Mouse (Mus musculus) embryonic facial prominence, embryonic 11.5 days (tissue): ENCODE results near the gene Fras1. TPM values are rescaled to one million over a fixed set of nuclear protein-coding genes. Genes with fewer than 3 reads are reported as not detected.

Experiments used
- ATAC-seq: fragments of 200-750 bp; cut with Nextera tagmentation; replicated peaks from 2 replicates; pipeline ENCODE4 v1.8.0; 2017; ENCODE audit warnings: low read depth; ENCODE audit not compliant: insufficient number of reproducible peaks, low FRiP score, low TSS enrichment
- DNase-seq: peaks from one replicate; pipeline ENCODE4 v3.0.0-alpha.2; 2015; ENCODE audit warnings: low spot score
- H3K27ac ChIP-seq: fragments of 300-500 bp; sonication (generic); replicated peaks from 2 replicates; pipeline ENCODE4 v1.5.1; 2014; ENCODE audit warnings: mild to moderate bottlenecking, low read depth, low read length, control low read depth
- H3K27me3 ChIP-seq: fragments of 300-500 bp; sonication (generic); 2 replicates; pipeline ENCODE4 v1.6.1; 2014; ENCODE audit warnings: mild to moderate bottlenecking, low read length, moderate library complexity, mixed read lengths; ENCODE audit not compliant: control insufficient read depth, insufficient read depth
- H3K36me3 ChIP-seq: fragments of 300-500 bp; sonication (generic); replicated peaks from 2 replicates; pipeline ENCODE4 v1.6.1; 2014; ENCODE audit warnings: low read depth, mild to moderate bottlenecking, low read length, moderate library complexity, mixed read lengths; ENCODE audit not compliant: control insufficient read depth, insufficient read depth
- H3K4me1 ChIP-seq: fragments of 300-500 bp; sonication (generic); 2 replicates; pipeline ENCODE4 v1.6.1; 2014; ENCODE audit warnings: low read length, mixed read lengths; ENCODE audit not compliant: control insufficient read depth, insufficient read depth
- H3K4me2 ChIP-seq: fragments of 300-500 bp; sonication (generic); 2 replicates; pipeline ENCODE4 v1.6.1; 2014; ENCODE audit warnings: low read depth, mild to moderate bottlenecking, control low read depth, low read length, moderate library complexity
- H3K4me3 ChIP-seq: fragments of 300-500 bp; sonication (generic); 2 replicates; pipeline ENCODE4 v1.5.1; 2014; ENCODE audit warnings: low read depth, low read length, control low read depth
- H3K9ac ChIP-seq: fragments of 300-500 bp; sonication (generic); replicated peaks from 2 replicates; pipeline ENCODE4 v1.6.1; 2014; ENCODE audit warnings: mild to moderate bottlenecking, control low read depth, low read length
- H3K9me3 ChIP-seq: fragments of 300-500 bp; sonication (generic); replicated peaks from 2 replicates; pipeline ENCODE4 v1.6.1; 2016; ENCODE audit warnings: mild to moderate bottlenecking, low read length, inconsistent platforms, mixed read lengths; ENCODE audit not compliant: control insufficient read depth
- WGBS: fragments of 180-500 bp; shearing (Covaris S2); extraction: QIAGEN DNeasy Blood & Tissue Kit; methylation state at CpG from one replicate; pipeline ENCODE4 v1.1.7; 2014; 5-methylcytosine and 5-hydroxymethylcytosine counted together
- polyA plus RNA-seq: library from polyadenylated mRNA; unstranded; fragments of >200 nt; fragmentation: Nextera tagmentation; extraction: Ambion mirVana; gene quantifications from 2 replicates; pipeline ENCODE4 v1.2.1, GENCODE M21; 2014

Fras1 gene
- polyA plus RNA-seq, 1 experiment from 2014 or later: 15.3 TPM

GRCm38 (mm10) chr5:96712799-96713198 lies 339.0 kb downstream of the Fras1 start:
- Histone ChIP-seq H3K4me3 (no peak overlapping the region), H3K4me1 (no peaks in the 10 kb centered on the region; the same call in 1 of the 2 replicates), H3K4me2 (no peak overlapping the region), H3K27ac (no peak overlapping the region), H3K9me3 (no peaks in the 10 kb centered on the region), H3K36me3 (no peaks in the 10 kb centered on the region), H3K27me3 (no peaks in the 10 kb centered on the region), H3K9ac (no peak overlapping the region)
- DNase-seq (no peak), ATAC-seq (no peak)
- WGBS: 84% methylated on average over 4 of the region's 4 CpGs

GRCm38 (mm10) chr5:96716273-96717034 lies 342.7 kb downstream of the Fras1 start:
- no peak overlapping the region for H3K9ac ChIP-seq
- no peaks in the 10 kb centered on the region for H3K27me3 ChIP-seq
- no peak overlapping the region for H3K4me2 ChIP-seq
- WGBS: 52% methylated on average over 8 of the region's 8 CpGs
- ATAC-seq: no peak
- no peak overlapping the region for H3K27ac ChIP-seq
- no peak for DNase-seq
- no peaks in the 10 kb centered on the region for H3K9me3 ChIP-seq
- no peaks in the 10 kb centered on the region for H3K36me3 ChIP-seq
- no peaks in the 10 kb centered on the region for H3K4me1 ChIP-seq
- H3K4me3 ChIP-seq: no peak overlapping the region

DNA sequence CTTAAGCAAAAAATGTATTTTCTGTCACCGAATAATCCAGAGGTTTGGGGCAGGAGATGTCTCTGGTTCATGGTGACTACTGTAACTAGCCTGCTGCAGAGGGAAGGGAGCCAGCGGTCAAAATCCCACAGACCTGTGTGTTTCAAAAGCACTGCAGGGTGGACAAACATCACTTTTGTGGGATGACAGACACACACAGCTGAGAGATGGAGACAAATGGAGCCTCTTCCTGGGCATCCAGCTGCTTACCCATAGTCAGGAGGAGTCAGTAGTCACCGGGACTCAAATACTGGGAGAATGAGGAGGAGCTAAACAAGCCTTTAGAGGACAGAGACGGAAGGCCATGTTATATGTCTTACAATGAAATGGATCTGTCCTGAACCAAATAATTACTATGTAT lies 343.9 kb downstream of the Fras1 start:
- no peak for ATAC-seq
- Histone ChIP-seq H3K27ac (no peak overlapping the region), H3K4me1 (no peaks in the 10 kb centered on the region), H3K36me3 (no peaks in the 10 kb centered on the region), H3K4me3 (no peak overlapping the region), H3K9me3 (no peaks in the 10 kb centered on the region), H3K27me3 (no peaks in the 10 kb centered on the region), H3K9ac (no peak overlapping the region), H3K4me2 (no peak overlapping the region)
- WGBS: 89% methylated on average over 4 of the region's 4 CpGs
- DNase-seq: no peak

DNA sequence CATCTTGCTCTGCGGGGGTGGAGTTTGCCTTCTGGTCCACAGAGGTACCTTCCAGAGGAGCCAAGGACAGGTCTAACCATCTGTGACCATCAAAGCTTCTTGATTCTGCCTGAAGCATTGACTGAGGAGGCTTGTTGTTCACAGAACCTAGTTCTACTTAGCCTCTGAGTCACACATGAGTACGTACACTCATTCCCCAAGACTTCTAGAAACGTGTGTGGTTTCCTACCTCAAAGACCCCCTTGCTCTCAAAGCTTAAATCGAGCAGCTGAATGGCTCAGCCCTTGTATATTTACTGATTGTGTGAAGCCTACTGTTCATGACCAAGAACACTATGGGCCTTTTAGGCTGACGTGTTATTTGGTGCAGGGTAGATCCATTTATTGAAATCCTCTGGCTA lies 344.8 kb downstream of the Fras1 start:
- Histone ChIP-seq H3K36me3 (no peaks in the 10 kb centered on the region), H3K4me1 (no peaks in the 10 kb centered on the region), H3K27ac (no peak overlapping the region), H3K9me3 (no peaks in the 10 kb centered on the region), H3K4me2 (no peak overlapping the region), H3K9ac (no peak overlapping the region), H3K4me3 (no peak overlapping the region), H3K27me3 (no peaks in the 10 kb centered on the region)
- 91% methylated on average over 5 of the region's 5 CpGs for WGBS
- no peak for DNase-seq
- no peak for ATAC-seq

GRCm38 (mm10) chr5:96719221-96719620 lies 345.5 kb downstream of the Fras1 start:
- H3K9ac ChIP-seq: no peak overlapping the region
- no peak overlapping the region for H3K4me3 ChIP-seq
- ATAC-seq: no peak
- 88% methylated on average over 5 of the region's 5 CpGs for whole genome bisulfite sequencing
- no peaks in the 10 kb centered on the region for H3K9me3 ChIP-seq
- no peak overlapping the region for H3K27ac ChIP-seq
- no peak for DNase-seq
- H3K36me3 ChIP-seq: no peaks in the 10 kb centered on the region
- no peaks in the 10 kb centered on the region for H3K4me1 ChIP-seq
- no peak overlapping the region for H3K4me2 ChIP-seq
- no peaks in the 10 kb centered on the region for H3K27me3 ChIP-seq

- no peaks in the 10 kb centered on the region for H3K27me3 ChIP-seq
- no peaks in the 10 kb centered on the region for H3K36me3 ChIP-seq
- no peak overlapping the region for H3K4me3 ChIP-seq
- 67% methylated on average over 3 of the region's 3 CpGs for WGBS
- H3K4me2 ChIP-seq: no peak overlapping the region
- H3K9ac ChIP-seq: no peak overlapping the region
- DNase-seq (no peak), ATAC-seq (no peak)
- no peaks in the 10 kb centered on the region for H3K4me1 ChIP-seq
- H3K27ac ChIP-seq: no peak overlapping the region
- H3K9me3 ChIP-seq: no peaks in the 10 kb centered on the region
Observed at GRCm38 (mm10) chr5:96722690-96723089, 348.9 kb downstream of the Fras1 start.

- no peak for ATAC-seq
- 93% methylated on average over 15 of the region's 15 CpGs for WGBS
- no peaks in the 10 kb centered on the region for H3K36me3 ChIP-seq
- no peaks in the 10 kb centered on the region for H3K9me3 ChIP-seq
- H3K4me2 ChIP-seq: no peak overlapping the region
- no peaks in the 10 kb centered on the region for H3K4me1 ChIP-seq
- H3K27me3 ChIP-seq: no peaks in the 10 kb centered on the region
- DNase-seq: no peak
- no peak overlapping the region for H3K4me3 ChIP-seq
- no peak overlapping the region for H3K27ac ChIP-seq
- H3K9ac ChIP-seq: no peak overlapping the region
Observed at GRCm38 (mm10) chr5:96739138-96739878, 365.6 kb downstream of the Fras1 start.
